In the genomic region with DNA sequence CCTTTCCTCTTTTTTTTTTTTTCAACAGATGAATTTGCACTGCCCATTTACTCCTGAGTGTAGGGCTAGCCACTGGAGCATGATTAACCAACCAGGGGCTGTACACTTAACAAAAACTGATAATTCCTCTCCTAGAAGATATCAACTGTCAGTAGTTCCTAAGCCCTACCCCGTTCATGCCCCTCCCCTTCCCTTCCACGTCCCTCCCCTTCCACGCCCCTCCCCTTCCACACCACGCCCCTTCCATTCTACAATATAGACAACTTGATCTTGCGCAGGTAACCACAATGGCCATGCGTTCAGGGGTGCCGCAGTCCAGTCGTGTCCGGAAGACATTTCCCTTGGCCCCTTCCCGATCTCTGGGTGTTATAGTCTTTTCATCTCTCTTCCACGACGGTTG, we compare ENCODE assay signal across 1 mouse cellular context.
A peak's percentile ranks its signal among the peaks of the same experiment; 100 is the strongest.
TF ChIP-seq lines count a peak whose summit lies in the region.

No protein-coding gene starts in this region.

TF ChIP-seq in MEL, 35 proteins besides CTCF, POLR2A, EP300 and RAD21 (continued from another document):
- no peak for TF ChIP-seq RCOR1 (IDR thresholded peaks at IDR 0.05; ENCODE audit: low read depth, low read length)
- TF ChIP-seq TCF12 (IDR thresholded peaks at IDR 0.05; ENCODE audit: low read depth, low read length): no peak
- TF ChIP-seq SMC3 (IDR thresholded peaks at IDR 0.05; ENCODE audit: low read depth, low read length): no peak
- peak; percentile 86 for TF ChIP-seq ZNF384 (IDR thresholded peaks at IDR 0.05; ENCODE audit: low read depth, low read length)
- TF ChIP-seq MAFK (IDR thresholded peaks at IDR 0.05; ENCODE audit: borderline replicate concordance, low read depth, low read length): no peak
- 0 out of 2 replicates have a peak, but pooled peaks have one; percentile 39 for TF ChIP-seq GATA1 (IDR thresholded peaks at IDR 0.05; ENCODE audit: low read depth, low read length)
- no peak for TF ChIP-seq ZC3H11A (IDR thresholded peaks at IDR 0.05; ENCODE audit: low read depth, low read length)
- TF ChIP-seq HCFC1 (IDR thresholded peaks at IDR 0.05; ENCODE audit: low read depth, low read length): 0 out of 2 replicates have a peak, but pooled peaks have one; percentile 0
- no peak for TF ChIP-seq MAX (IDR thresholded peaks at IDR 0.05; ENCODE audit: low read length)
- no peak for TF ChIP-seq MYB (IDR thresholded peaks at IDR 0.05; ENCODE audit: low read depth, low read length)
